Mouse (Mus musculus) spleen, postnatal 10 days (tissue): ENCODE results near the gene Tgtp2.
"Not testable (repeated sequence)": the region's sequence is repeated elsewhere in the genome, so short reads cannot be mapped to it uniquely, and the experiment has no call there.

Experiments
- DNase-seq, 2 experiments: peaks; one replicate each; pipeline ENCODE4 v3.0.0; 2021 to 2022; ENCODE audit warnings: low spot score in 2 of 2

Gene Tgtp2

DNA sequence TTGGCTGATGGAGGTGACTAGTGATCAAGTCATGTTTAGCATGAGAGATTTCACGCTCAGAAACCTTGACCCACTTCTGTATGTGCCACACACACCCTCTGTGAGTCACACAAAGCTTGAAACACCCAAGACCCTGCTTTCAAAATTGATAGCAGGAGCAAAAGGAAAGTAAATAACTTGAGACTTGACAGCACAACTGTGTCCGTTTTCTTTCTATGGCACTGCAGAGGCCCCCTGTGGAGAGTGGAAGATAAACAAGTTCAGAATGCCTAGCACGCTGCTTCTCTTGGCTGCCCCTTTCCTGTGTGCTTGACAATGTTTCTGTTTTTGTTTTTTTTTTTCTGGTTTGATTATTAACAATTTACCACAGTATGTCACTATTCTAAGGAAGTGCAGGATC is 20.9 kb upstream of the Tgtp2 start:
- DNase-seq, result peak; percentile 25 to 46

- no peak for DNase-seq
These were observed 20.4 kb upstream of the Tgtp2 start for GRCm38 (mm10) chr11:49084385-49084784.

DNA sequence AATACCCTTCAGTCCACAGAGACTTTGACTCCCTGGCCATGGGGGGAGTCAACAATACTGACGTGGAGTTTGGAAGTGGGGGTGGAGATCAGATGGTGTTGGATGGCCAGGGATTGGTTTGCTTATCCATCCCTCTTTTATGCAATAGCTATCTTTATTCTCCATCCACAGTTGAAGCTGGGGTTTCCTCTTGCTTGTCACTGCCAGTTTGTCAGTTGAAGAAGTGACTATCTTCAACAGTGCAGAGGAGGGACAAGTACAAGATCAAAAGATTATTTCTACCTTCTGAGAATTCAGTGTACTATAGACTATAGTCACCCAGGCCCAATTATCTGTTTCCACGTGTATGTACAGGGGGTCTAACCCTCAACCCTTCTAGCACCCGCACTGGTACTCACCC is 19.8 kb upstream of the Tgtp2 start:
- no peak for DNase-seq

GRCm38 (mm10) chr11:49083146-49083545 is 19.1 kb upstream of the Tgtp2 start:
- no peak for DNase-seq

- no peak for DNase-seq
These were observed 17.9 kb upstream of the Tgtp2 start for GRCm38 (mm10) chr11:49081886-49082285.

GRCm38 (mm10) chr11:49081356-49081755 is 17.4 kb upstream of the Tgtp2 start:
- DNase-seq, result no peak

- DNase-seq, result no peak
These were observed 16.6 kb upstream of the Tgtp2 start for GRCm38 (mm10) chr11:49080636-49081035.

DNA sequence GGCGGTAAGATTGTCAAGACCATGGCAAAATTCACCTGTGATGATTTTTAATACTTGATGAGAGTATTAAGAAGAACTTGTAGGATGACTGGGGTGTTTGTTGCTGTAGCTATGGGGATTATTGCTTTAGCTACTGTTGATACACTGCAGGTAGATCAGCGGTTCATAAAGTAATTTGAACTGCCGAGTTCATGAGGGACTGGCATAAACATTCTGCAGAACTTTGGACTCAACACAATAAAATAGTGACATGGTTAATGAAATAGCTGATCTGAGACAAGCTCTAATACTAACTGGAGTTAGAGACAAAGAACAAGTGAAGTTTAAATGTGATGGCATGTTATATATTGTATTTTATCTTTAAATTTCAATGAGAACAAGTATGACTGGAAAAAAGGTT is 14.7 kb upstream of the Tgtp2 start:
- no peak for DNase-seq

GRCm38 (mm10) chr11:49077012-49077411 is 13.0 kb upstream of the Tgtp2 start:
- no peak for DNase-seq

DNA sequence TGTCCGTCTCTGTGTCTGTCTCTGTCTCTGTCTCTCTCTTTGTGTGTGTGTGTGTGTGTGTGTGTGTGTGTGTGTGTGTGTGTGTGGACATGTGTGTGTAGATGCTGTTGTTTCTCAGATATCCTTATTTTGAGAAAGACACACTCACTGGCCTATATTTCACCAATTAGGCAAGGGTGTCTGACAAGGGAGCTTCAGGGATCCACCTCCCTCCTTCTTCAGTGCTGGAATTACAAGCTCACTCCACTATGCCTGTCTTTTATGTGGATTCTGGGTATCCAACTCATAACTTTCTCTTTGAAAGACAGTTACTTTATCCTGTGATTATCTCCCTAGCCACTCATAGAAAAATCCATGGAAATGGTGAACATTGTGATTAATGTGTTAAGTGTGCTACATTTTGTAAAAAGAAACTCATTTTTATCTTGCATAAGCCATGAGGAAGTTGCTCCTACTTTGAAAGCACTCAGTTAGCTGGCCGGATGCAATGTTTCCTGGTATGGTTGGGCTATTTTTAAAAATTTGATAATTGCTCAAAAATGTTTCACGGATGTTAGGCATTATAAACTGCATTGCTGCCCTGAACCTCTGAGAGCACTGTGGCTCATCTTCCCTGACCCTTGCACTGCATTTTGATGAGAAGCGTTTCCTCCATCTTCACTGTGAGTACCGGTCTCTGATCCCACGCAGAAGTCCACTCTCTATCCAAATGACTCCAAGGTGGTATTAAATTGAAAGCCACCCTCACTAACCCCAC is 12.2 kb upstream of the Tgtp2 start, which contains the start of gene Ifi47:
Gene Ifi47, plus strand, starts transcription at position 587 of the 757 bp plus-strand sequence.
- DNase-seq, result not testable (repeated sequence)

GRCm38 (mm10) chr11:49068358-49068757 is 4.4 kb upstream of the Tgtp2 start:
- no peak for DNase-seq

DNA sequence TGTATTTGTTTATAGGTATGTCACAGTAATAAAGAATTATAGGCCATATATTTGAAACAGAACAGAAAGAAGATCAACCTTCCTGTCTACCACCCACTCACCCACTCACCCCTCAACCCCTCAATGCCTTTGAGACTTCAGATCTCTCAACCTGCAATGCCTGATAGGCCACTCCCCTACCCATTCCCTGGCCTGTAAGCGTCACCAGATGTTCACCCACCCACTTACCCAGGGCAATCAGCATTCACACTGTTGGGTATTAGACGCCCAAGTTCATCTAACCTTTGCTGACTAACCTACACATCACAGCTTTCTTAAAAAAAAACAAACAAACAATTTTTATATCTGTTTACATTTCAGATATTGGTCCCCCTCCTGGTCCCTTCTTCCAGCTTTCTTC is 2.1 kb downstream of the Tgtp2 start:
- not testable (repeated sequence) for DNase-seq

- DNase-seq, result not testable (repeated sequence)
These were observed 3.9 kb downstream of the Tgtp2 start for GRCm38 (mm10) chr11:49060061-49060460.

DNA sequence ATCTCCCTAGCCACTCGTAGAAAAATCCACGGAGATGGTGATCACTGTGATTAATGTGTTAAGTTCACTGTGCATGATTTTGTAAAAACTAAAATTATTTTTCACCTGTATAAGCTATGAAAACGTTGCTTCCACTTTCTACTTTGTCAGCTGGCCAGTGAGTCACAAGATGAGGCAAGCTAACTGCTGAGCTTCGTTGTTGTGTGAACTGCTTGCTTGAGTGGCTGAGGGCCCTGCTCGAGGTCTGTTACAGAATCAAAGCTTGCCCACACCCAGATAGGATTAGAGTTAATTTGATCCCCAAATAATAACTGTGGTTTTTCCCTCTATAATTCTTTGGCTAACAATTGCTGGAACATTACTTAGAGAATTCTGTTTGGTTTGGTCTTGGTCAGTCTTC is 12.1 kb downstream of the Tgtp2 start:
- not testable (repeated sequence) for DNase-seq

DNA sequence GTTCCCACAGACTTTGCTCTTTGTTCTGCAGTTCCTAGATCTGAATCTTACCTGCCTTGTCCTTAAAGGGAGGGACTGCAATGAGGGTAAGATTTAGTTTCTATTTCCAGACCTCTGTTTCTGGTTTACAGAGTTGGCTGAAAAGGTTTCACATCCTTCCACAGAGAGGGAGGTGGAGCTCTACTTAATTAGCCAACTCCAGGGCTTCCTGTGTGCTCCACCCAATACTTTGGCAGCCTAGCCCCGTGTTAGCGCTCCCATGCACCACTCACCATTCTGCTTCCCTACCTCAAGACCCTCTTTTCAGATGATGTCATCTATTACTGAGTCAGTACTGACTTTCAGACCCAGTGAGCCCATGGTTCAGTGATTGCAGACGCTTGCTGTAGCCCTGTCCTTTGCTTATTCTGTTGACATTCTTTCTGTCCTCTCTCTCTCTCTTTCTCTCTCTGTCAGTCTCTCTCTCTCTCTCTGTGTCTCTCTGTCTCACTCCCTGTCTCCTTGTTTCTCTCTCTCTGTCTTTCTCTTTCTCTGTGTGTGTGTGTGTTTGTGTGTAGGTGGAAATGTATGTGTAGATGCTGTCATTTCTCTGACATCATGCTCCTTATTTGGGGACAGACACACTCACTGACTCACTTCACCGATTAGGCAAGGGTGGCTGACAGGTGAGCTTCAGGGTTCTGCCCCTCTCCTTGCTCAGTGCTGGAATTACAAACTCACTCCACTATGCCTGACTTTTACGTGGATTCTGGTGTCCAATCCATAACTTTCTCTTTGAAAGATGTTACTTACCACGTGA is 12.7 kb downstream of the Tgtp2 start, which contains the start of gene 9930111J21Rik2:
Gene 9930111J21Rik2, minus strand, starts transcription at position 150 of the 799 bp plus-strand sequence.
- not testable (repeated sequence) for DNase-seq

GRCm38 (mm10) chr11:49050064-49050463 is 13.9 kb downstream of the Tgtp2 start:
- not testable (repeated sequence) for DNase-seq

DNA sequence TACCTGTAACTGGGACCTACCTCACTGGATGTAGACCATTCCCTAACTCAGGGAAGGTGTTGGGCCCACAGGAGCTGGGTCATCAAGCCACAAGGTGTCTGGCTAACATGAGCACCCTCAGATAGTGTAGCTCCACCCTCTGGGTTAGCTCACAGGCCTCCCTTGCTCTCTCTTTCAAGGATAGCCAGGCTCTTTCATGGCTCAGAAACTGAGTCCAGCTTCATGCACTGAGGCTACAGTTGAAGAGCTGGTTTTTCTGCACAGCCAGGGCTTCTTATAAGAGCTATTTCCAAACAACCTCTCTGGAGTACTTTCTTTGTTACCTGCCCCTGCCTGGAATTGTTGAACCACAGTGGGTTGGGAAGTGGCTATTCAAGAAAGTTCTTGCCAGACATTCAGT is 51.9 kb downstream of the Tgtp2 start:
- not testable (repeated sequence) for DNase-seq
